Mouse (Mus musculus): ENCODE measurements around the gene Ccdc113.

GRCm38 (mm10) chr8:95513219-95513618 lies 20.7 kb upstream of the Ccdc113 start:
- TF ChIP-seq CTCF (IDR thresholded peaks at IDR 0.05; ENCODE audit: low read depth): no peak
- no peak for TF ChIP-seq EP300 (IDR thresholded peaks at IDR 0.05; ENCODE audit: low read depth)
